Mouse (Mus musculus): ENCODE data around the gene Dhx35.

Dhx35 gene

GRCm38 (mm10) chr2:158794494-158795004, at the start of gene Dhx35:
Dhx35 (plus strand) TSS chr2:158794807.
- DNase-seq: peak; percentile 95

- peak; percentile 27 for DNase-seq
Measured at GRCm38 (mm10) chr2:158745049-158745482, 49.5 kb upstream of the Dhx35 start.

- DNase-seq: no peak
Measured at GRCm38 (mm10) chr2:158746164-158746563, 48.4 kb upstream of the Dhx35 start.

- no peak for DNase-seq
Measured at GRCm38 (mm10) chr2:158749366-158749765, 45.2 kb upstream of the Dhx35 start.

GRCm38 (mm10) chr2:158760231-158760630, 34.4 kb upstream of the Dhx35 start:
- no peak for DNase-seq

- no peak for DNase-seq
Measured at GRCm38 (mm10) chr2:158762339-158762738, 32.3 kb upstream of the Dhx35 start.

GRCm38 (mm10) chr2:158767742-158768339, 26.8 kb upstream of the Dhx35 start, which contains the start of gene Fam83d:
Fam83d (plus strand) TSS chr2:158768093.
- peak; percentile 98 for DNase-seq

- peak; percentile 71 for DNase-seq
Measured at GRCm38 (mm10) chr2:158768350-158768749, 26.3 kb upstream of the Dhx35 start.

GRCm38 (mm10) chr2:158768771-158769170, 25.8 kb upstream of the Dhx35 start:
- peak; percentile 79 for DNase-seq

GRCm38 (mm10) chr2:158770126-158770757, 24.4 kb upstream of the Dhx35 start:
- no peak for DNase-seq

GRCm38 (mm10) chr2:158771066-158771763, 23.4 kb upstream of the Dhx35 start:
- DNase-seq: no peak

- no peak for DNase-seq
Measured at GRCm38 (mm10) chr2:158772808-158773207, 21.8 kb upstream of the Dhx35 start.

- no peak for DNase-seq
Measured at GRCm38 (mm10) chr2:158774886-158775285, 19.7 kb upstream of the Dhx35 start.

GRCm38 (mm10) chr2:158776716-158777115, 17.9 kb upstream of the Dhx35 start:
- no peak for DNase-seq

GRCm38 (mm10) chr2:158777490-158777889, 17.1 kb upstream of the Dhx35 start:
- no peak for DNase-seq

GRCm38 (mm10) chr2:158778349-158778748, 16.3 kb upstream of the Dhx35 start:
- DNase-seq: no peak

GRCm38 (mm10) chr2:158781126-158781525, 13.5 kb upstream of the Dhx35 start:
- DNase-seq: no peak

- DNase-seq: no peak
Measured at GRCm38 (mm10) chr2:158786927-158787795, 7.4 kb upstream of the Dhx35 start.

- DNase-seq: no peak
Measured at GRCm38 (mm10) chr2:158795043-158795442, 436 bp downstream of the Dhx35 start.

GRCm38 (mm10) chr2:158795875-158796274, 1.3 kb downstream of the Dhx35 start:
- no peak for DNase-seq

- DNase-seq: no peak
Measured at GRCm38 (mm10) chr2:158799328-158799727, 4.7 kb downstream of the Dhx35 start.

GRCm38 (mm10) chr2:158800788-158801187, 6.2 kb downstream of the Dhx35 start:
- no peak for DNase-seq

GRCm38 (mm10) chr2:158803575-158803974, 9.0 kb downstream of the Dhx35 start:
- no peak for DNase-seq

Measured in liver (tissue).